Mouse (Mus musculus) lung, embryonic 15.5 days (tissue): ENCODE results near the gene Plekhh1. TPM values are rescaled to one million over a fixed set of nuclear protein-coding genes. Genes with fewer than 3 reads are reported as not detected.

Experiments used
- ATAC-seq: fragments of 200-750 bp; cut with Nextera tagmentation; 2 replicates; pipeline ENCODE4 v1.8.0; 2017; ENCODE audit warnings: moderate number of reproducible peaks, borderline replicate concordance; ENCODE audit not compliant: low FRiP score, low TSS enrichment; ENCODE audit errors: extremely low read depth
- H3K27ac ChIP-seq: fragments of 300-500 bp; sonication (generic); 2 replicates; pipeline ENCODE4 v1.5.1; 2015; ENCODE audit warnings: moderate library complexity, mild to moderate bottlenecking, inconsistent platforms
- H3K27me3 ChIP-seq: fragments of 300-500 bp; sonication (generic); 2 replicates; pipeline ENCODE4 v1.6.1; 2015; ENCODE audit warnings: inconsistent platforms
- H3K36me3 ChIP-seq: fragments of 300-500 bp; sonication (generic); 2 replicates; pipeline ENCODE4 v1.6.1; 2015; ENCODE audit warnings: inconsistent platforms
- H3K4me1 ChIP-seq: fragments of 300-500 bp; sonication (generic); 2 replicates; pipeline ENCODE4 v1.6.1; 2015; ENCODE audit warnings: inconsistent platforms
- H3K4me2 ChIP-seq: fragments of 300-500 bp; sonication (generic); 2 replicates; pipeline ENCODE4 v1.6.1; 2015; ENCODE audit warnings: inconsistent platforms, mild to moderate bottlenecking, moderate library complexity
- H3K4me3 ChIP-seq: fragments of 300-500 bp; sonication (generic); 2 replicates; pipeline ENCODE4 v1.5.1; 2015; ENCODE audit warnings: mild to moderate bottlenecking, inconsistent platforms
- H3K9ac ChIP-seq: fragments of 300-500 bp; sonication (generic); 2 replicates; pipeline ENCODE4 v1.6.1; 2015; ENCODE audit warnings: inconsistent platforms
- H3K9me3 ChIP-seq: fragments of 300-500 bp; sonication (generic); 2 replicates; pipeline ENCODE4 v1.6.1; 2016; ENCODE audit warnings: inconsistent platforms
- WGBS: fragments of 180-500 bp; shearing (Covaris S2); methylation state at CpG from one replicate; pipeline ENCODE4 v1.1.7; 2015; 5-methylcytosine and 5-hydroxymethylcytosine counted together
- polyA plus RNA-seq: library from polyadenylated mRNA; unstranded; fragments of >200 nt; fragmentation: Nextera tagmentation; extraction: Ambion mirVana; gene quantifications from 2 replicates; pipeline ENCODE4 v1.2.1, GENCODE M21; 2015

Gene Plekhh1
- polyA plus RNA-seq, 1 experiment from 2014 or later: 3.4 TPM

DNA sequence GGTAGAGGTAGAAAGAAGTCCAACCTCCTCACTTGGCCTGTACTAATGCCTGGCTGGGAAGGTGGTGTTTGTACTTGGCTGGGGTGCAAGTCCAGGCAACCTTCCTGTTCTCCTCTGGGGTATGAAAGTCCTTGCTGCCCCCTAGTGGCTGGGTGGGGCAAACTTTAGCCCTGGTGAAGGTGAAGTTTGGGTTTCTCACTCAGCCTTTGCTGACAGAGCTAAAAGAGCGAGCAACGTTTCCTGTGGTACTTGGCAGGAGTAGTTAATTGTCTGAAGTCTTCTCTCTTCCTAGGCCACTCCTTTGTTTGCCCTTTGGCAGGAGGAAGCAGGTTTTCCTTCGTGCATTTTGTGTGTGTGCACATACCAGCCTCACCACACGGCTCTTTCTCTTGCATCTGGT lies 63.6 kb downstream of the Plekhh1 start:
- Histone ChIP-seq H3K4me2 (no peak overlapping the region), H3K36me3 (no peaks in the 10 kb centered on the region), H3K9me3 (no peaks in the 10 kb centered on the region), H3K4me1 (0 out of 2 replicates have a peak, but pooled peaks cover 5% of the 10 kb centered on the region), H3K27ac (no peak overlapping the region), H3K9ac (no peak overlapping the region), H3K4me3 (no peak overlapping the region), H3K27me3 (no peaks in the 10 kb centered on the region)
- WGBS: 25% methylated on average over 4 of the region's 4 CpGs
- ATAC-seq: no peak

DNA sequence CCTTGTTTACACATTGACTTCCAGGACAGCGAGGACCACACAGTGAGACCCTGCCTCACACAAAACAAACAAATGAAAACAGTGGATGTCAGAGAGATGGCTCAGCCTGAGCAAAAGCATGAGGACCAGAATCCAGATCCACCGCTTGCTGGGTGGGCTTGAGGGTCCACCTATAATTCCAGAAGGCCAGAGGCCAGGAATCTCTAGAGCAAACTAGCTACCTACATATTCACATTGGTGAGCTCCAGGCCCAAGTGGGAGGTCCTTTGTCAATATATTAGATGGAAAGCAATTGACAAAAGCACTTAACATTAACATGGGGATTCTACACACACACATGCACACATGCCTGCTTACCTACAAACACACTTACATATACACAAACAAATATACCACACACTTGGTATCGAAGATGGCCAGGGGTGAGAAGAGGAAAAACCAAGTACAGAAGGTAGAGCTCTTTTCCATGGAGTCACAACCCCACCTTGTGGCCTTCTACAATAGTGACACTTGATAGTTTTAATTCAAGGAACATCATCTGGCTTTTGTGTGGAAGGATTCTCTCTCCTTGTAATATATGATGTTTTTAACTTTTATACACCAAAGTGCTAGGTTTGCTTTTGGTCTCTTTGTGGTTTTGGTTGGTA lies 68.3 kb downstream of the Plekhh1 start:
- no peak overlapping the region for H3K4me3 ChIP-seq
- no peak overlapping the region for H3K9ac ChIP-seq
- H3K4me2 ChIP-seq: no peak overlapping the region
- H3K9me3 ChIP-seq: no peaks in the 10 kb centered on the region
- 29% methylated on average over 3 of the region's 3 CpGs for WGBS
- no peaks in the 10 kb centered on the region for H3K27me3 ChIP-seq
- ATAC-seq: no peak
- H3K27ac ChIP-seq: no peak overlapping the region
- no peaks in the 10 kb centered on the region for H3K36me3 ChIP-seq
- no peaks in the 10 kb centered on the region for H3K4me1 ChIP-seq

DNA sequence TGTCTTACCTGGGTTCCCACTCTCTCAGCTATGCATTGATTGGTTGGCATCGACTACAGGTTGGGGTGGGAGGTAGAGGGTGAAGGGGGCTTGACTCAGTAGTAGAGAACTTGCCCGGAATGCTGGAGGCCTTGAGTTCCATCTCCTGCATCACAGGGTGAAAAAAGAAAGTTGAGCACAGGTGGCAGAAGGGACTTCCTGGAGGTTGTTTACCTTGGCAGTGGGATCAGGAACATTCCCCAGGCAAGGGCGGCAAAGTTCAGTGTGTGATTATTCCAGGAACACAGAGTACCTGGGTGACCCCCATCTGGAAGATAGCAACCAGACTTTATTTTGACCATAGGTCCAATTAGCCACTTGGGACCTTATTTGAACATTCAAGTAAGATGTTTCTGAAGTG lies 74.8 kb downstream of the Plekhh1 start:
- H3K4me3 ChIP-seq: no peak overlapping the region
- H3K9ac ChIP-seq: no peak overlapping the region
- no peak for ATAC-seq
- H3K27ac ChIP-seq: no peak overlapping the region
- WGBS: 73% methylated on average over 3 of the region's 3 CpGs
- no peaks in the 10 kb centered on the region for H3K9me3 ChIP-seq
- H3K4me2 ChIP-seq: no peak overlapping the region
- H3K27me3 ChIP-seq: no peaks in the 10 kb centered on the region
- H3K36me3 ChIP-seq: no peaks in the 10 kb centered on the region
- H3K4me1 ChIP-seq: no peaks in the 10 kb centered on the region

DNA sequence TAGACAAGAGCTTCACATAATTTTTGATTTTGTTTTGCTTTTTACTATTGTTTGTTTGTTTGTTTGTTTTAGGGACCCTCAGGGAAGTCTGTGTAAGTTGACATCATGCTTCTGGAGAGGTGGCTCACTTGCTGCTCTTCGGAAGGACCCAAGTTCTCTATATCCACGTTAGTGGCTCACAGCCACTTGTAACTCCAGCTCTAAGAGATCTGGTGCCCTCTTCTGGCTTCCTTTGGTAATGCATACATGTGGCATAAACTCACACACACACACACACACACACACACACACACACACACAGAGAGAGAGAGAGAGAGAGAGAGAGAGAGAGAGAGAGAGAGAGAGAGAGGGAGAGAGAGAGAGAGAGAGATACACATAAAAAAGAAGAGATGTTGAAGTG lies 75.6 kb downstream of the Plekhh1 start:
- Histone ChIP-seq H3K9me3 (no peaks in the 10 kb centered on the region), H3K4me1 (no peaks in the 10 kb centered on the region), H3K4me3 (no peak overlapping the region), H3K4me2 (no peak overlapping the region), H3K9ac (no peak overlapping the region), H3K27me3 (no peaks in the 10 kb centered on the region), H3K27ac (no peak overlapping the region), H3K36me3 (no peaks in the 10 kb centered on the region)
- WGBS: 55% methylated on average over 2 of the region's 2 CpGs
- ATAC-seq: no peak

DNA sequence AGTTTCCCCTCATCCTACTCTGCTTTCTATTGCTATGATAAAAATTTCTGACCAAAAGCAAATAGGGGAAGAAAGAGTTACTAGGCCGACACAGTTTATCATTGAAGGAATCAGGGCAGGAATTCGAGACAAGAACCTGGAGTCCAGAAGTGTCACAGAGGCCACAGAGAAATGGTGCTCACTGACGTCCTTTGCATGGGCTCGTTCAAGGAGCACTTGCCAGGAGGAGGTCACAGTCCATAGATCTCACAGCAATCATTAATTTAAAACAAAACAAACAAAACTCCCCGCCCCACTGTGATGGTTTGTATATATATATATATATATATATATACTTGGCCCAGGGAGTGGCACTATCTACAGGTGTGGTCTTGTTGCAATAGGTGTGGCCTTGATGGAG lies 76.3 kb downstream of the Plekhh1 start:
- H3K4me1 ChIP-seq: no peaks in the 10 kb centered on the region
- ATAC-seq: no peak
- H3K9ac ChIP-seq: no peak overlapping the region
- no peak overlapping the region for H3K27ac ChIP-seq
- H3K36me3 ChIP-seq: no peaks in the 10 kb centered on the region
- no peaks in the 10 kb centered on the region for H3K27me3 ChIP-seq
- H3K9me3 ChIP-seq: no peaks in the 10 kb centered on the region
- H3K4me2 ChIP-seq: no peak overlapping the region
- H3K4me3 ChIP-seq: no peak overlapping the region
- 56% methylated on average over 5 of the region's 5 CpGs for WGBS

DNA sequence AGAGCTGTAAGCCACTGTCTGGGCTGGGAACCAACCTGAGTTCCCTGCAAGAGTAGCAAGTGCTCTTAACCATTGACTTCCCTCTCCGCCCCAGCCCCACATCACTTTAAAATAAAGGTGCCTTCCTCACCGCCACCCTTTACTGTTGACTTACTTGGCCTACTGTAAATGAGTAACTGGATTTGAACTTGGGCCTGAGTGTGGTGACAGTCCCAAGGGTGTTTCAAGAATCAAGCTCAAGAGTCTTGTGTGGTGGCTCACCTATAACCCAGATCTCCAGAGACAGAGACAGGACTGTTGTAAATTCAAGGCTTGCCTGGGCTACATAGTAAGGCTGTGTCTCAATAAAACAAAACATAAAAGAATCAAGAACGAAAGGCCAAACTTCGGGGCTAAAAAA lies 90.0 kb downstream of the Plekhh1 start:
- 80% methylated on average over 4 of the region's 4 CpGs for WGBS
- H3K9me3 ChIP-seq: no peaks in the 10 kb centered on the region
- no peak overlapping the region for H3K4me3 ChIP-seq
- H3K4me1 ChIP-seq: no peaks in the 10 kb centered on the region
- H3K27me3 ChIP-seq: no peaks in the 10 kb centered on the region
- no peaks in the 10 kb centered on the region for H3K36me3 ChIP-seq
- no peak for ATAC-seq
- H3K4me2 ChIP-seq: no peak overlapping the region
- no peak overlapping the region for H3K9ac ChIP-seq
- no peak overlapping the region for H3K27ac ChIP-seq

DNA sequence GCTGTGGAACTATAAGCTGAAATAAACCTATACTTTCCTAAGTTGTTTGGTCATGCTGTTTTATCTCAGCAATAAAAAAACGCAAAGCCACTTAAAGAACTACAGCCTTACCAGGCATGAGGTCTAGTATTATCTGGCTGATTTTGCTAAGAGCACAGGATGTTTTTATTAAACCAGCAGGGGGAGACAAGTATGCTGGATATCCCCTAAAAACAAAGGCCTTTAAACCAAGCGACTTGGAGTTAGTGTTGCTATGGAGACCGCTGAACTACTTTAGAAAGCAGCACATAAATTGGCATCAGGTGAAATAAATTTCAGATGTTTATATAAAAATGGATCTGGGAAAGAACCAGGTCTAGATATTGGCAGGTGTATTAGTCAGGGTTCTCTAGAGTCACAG lies 93.9 kb downstream of the Plekhh1 start:
- Histone ChIP-seq H3K4me2 (no peak overlapping the region), H3K4me1 (no peaks in the 10 kb centered on the region), H3K9me3 (no peaks in the 10 kb centered on the region), H3K27me3 (no peaks in the 10 kb centered on the region), H3K36me3 (no peaks in the 10 kb centered on the region), H3K27ac (no peak overlapping the region), H3K9ac (no peak overlapping the region), H3K4me3 (no peak overlapping the region)
- no peak for ATAC-seq
- 43% methylated on average over 3 of the region's 3 CpGs for WGBS

DNA sequence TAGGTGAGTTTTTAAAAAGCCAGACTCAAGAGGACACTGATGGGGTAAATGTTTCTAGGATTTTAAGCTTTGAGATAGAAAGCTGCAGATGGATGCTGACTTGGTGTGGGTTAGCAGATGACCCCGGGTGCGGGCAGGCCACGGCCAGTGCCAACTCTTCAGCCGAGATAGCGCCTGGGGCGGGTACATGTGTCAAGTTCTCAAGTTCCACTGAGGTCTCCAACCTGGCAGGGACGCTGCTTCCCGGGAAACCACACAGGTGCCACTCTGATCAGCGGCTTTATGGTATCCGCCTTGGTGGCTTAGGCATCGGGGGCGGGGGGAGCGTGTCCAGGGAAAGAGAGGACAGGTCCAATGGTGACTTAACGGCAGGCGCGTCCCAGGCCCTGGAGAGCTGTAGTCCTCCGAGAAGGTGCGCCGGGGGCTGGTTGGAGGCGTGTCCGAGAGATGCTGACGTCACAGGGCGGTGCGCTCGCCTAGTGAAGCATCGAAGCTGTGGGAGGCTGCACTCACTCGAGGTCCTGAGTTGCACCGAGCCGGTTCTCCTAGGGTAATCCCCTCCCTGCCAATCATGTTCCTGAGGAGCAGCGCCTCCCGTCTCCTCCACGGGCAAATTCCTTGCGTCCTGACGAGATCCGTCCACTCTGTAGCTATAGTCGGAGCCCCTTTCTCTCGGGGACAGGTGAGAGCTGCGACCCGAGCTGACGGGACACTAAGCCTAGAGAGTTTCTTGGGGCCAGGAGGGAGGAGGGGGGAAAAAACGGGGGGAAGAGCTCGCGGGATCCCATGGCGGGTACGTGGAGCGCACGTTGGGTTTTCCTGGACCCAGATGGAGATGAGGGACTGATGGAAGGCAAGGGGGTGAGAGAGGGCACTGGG lies 101.6 kb downstream of the Plekhh1 start, which contains the start of gene Arg2:
Arg2 (plus strand) TSS at position 479 of the 879 bp plus-strand sequence.
- peaks cover 40% of the 10 kb centered on the region for H3K27me3 ChIP-seq
- no peaks in the 10 kb centered on the region for H3K36me3 ChIP-seq
- peaks cover 11% of the 10 kb centered on the region; the same call in 1 of the 2 replicates for H3K4me1 ChIP-seq
- H3K9ac ChIP-seq: peak within 1 kb of the TSS; percentile 20; the same call in 1 of the 2 replicates
- peak within 1 kb of the TSS; percentile 85 for H3K4me2 ChIP-seq
- peak within 1 kb of the TSS; percentile 40 for H3K4me3 ChIP-seq
- no peak within 1 kb of the TSS for H3K27ac ChIP-seq
- ATAC-seq: peak; percentile 87
- WGBS: under 1% methylated on average over 47 of the region's 47 CpGs
- H3K9me3 ChIP-seq: no peaks in the 10 kb centered on the region

Other genes starting within 250 kb of the Plekhh1 start
- 51.6 and 56.1 TPM in 2 replicates for gene Atp6v1d, start 167.5 kb upstream of the Plekhh1 start, polyA plus RNA-seq
- 219 and 226 TPM in 2 replicates for gene Eif2s1, start 167.3 kb upstream of the Plekhh1 start, polyA plus RNA-seq
- 6.0 and 7.1 TPM in 2 replicates for gene Plek2, start 122.2 kb upstream of the Plekhh1 start, polyA plus RNA-seq
- 5.4 and 7.3 TPM in 2 replicates for gene Tmem229b, start 21.5 kb upstream of the Plekhh1 start, polyA plus RNA-seq
- gene Pigh, start 60.5 kb downstream of the Plekhh1 start, polyA plus RNA-seq: 23.9 and 28.6 TPM in 2 replicates
- 4.7 and 5.0 TPM in 2 replicates for gene Arg2, start 101.6 kb downstream of the Plekhh1 start, polyA plus RNA-seq
- gene Vti1b, start 143.5 kb downstream of the Plekhh1 start, polyA plus RNA-seq: 87.5 and 90.0 TPM in 2 replicates
- gene Rdh11, start 163.1 kb downstream of the Plekhh1 start, polyA plus RNA-seq: 23.2 and 24.1 TPM in 2 replicates
- gene Rdh12, start 179.8 kb downstream of the Plekhh1 start, polyA plus RNA-seq: 1.7 and 1.8 TPM in 2 replicates